Mouse (Mus musculus) heart, postnatal 0 days (tissue): ENCODE data around the gene Agbl4.

ENCODE experiments used
- CTCF ChIP-seq: IDR thresholded peaks from 2 replicates; pipeline ENCODE4 v1.5.1; 2016; ENCODE audit warnings: antibody characterized with exemption, control low read depth, low read depth
- EP300 ChIP-seq: IDR thresholded peaks from 2 replicates; pipeline ENCODE4 v1.6.1; 2016; ENCODE audit warnings: antibody characterized with exemption, low read depth

DNA sequence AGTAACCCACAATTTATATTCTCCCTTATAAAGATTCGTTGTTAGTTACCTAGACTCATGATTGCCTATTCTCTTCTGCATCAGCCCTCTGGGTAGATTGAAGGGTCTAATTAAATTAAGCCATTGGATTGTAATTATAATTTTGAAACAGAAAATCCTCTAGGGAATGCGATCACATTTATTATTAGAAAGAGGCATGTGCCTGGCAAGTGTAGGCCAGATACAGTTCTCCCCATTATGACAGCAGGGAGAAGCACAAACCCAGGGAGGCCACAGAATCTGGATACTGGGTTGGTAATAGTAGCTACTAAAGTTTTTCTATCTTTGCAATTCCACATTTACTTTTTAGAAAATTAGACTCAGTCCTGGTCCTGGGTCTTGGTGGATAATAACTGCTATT lies 887.2 kb downstream of the Agbl4 start:
- TF ChIP-seq CTCF (no peak), EP300 (no peak)
